Mouse (Mus musculus): ENCODE data around the gene Col15a1.
A peak's percentile ranks its signal among the peaks of the same experiment; 100 is the strongest.

Gene Col15a1

GRCm38 (mm10) chr4:47231322-47231721 lies 23.4 kb downstream of the Col15a1 start:
- no peak for DNase-seq

DNA sequence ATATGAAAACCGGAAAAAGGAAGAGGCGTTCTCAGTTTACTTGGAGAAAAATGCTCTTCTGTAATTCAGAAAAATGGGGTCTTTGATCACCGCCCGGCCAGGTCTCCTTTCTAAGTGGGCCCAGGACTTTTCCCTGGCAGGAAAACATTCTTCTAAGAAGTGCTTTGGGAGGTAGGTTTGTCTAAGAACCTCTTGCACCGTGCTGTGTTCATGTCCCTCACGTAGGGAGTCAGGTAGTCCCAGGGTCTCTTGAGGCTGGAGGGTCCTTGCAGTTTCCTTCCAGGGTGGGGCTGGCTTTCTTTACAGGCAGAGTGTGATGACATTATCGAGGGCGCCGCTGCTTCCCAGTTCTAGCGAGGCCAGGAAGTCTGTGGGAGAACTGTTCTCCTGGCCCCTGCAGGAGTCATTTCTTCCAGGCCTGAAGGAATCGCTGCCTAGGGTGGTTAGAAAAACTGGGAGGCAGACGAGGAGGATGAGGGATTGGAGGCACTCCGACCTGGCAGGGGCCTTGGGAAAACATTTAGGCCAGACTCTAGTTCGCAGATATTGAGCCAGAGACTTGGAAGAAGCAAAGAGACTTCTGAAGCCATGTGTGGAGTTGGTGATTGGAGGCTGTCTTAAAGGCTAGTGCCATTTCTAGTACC lies 25.4 kb downstream of the Col15a1 start:
- DNase-seq, result no peak

DNA sequence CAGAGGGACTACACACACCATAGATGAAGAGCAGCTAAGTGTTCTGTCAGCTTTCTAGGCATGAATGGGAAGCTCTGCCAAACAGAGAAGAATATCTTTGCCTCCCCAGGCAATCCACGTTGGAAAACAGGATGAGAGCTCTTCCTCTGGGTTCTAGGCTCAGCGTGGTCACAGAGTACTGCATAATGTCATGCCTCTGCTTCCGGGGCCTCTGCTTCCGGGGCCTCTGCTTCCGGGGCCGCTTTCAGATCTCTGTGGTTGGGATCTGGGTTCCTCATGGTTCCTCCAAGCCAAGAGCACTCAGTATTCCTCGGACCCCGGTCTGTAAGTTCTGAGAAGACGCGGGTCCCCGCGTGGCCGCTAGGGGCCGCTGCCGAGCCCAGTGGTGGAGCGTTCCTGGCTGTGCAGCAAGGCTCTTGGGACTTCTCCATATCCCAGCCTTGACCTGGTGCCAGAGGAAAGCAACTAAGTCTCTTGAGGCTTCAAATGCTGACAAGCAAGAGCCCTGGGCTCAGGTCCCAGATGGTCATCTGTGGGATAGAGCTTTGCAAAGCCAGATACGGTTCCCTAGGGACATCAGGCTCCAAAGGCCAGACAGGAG lies 26.8 kb downstream of the Col15a1 start:
- DNase-seq, result peak; percentile 69

GRCm38 (mm10) chr4:47235312-47235711 lies 27.4 kb downstream of the Col15a1 start:
- no peak for DNase-seq

DNA sequence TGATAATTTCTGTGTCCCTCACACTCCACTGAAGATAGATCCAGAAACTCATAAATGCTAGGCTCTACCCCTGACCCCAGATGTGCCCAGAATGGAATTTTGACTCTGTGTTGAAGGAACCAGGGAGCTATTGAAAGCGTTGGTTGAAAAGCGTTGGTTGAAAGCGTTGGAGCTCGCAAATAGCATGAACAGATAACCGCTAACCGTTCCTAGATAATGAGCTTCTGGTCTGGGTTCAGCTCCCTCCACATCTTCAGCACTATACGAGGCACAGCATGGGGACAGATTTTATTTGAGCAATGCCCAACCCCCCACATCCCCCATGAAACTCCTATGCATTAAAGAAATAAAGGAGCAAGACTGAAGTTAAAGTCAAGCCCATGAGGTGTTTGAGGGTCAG lies 28.1 kb downstream of the Col15a1 start:
- no peak for DNase-seq

GRCm38 (mm10) chr4:47237220-47237619 lies 29.3 kb downstream of the Col15a1 start:
- no peak for DNase-seq

DNA sequence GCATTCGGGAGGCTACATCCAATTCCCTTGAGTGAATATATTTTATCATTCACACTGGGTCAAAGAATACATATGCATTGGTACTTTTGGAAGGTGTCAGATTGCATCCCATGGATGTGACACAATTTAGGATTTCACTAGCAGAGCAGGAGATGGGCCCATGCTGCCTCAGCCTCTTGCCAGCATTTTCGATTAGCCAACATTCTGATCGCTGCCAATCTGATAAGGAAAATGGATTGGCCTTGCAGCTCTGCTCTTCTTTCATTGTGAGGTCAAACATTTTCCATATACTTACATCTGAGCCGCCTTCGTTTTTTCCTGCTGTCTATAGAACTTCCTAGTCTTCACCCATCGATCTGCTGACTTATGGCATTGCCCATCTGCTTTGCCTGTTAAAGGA lies 31.2 kb downstream of the Col15a1 start:
- no peak for DNase-seq

GRCm38 (mm10) chr4:47240901-47241300 lies 32.9 kb downstream of the Col15a1 start:
- no peak for DNase-seq

DNA sequence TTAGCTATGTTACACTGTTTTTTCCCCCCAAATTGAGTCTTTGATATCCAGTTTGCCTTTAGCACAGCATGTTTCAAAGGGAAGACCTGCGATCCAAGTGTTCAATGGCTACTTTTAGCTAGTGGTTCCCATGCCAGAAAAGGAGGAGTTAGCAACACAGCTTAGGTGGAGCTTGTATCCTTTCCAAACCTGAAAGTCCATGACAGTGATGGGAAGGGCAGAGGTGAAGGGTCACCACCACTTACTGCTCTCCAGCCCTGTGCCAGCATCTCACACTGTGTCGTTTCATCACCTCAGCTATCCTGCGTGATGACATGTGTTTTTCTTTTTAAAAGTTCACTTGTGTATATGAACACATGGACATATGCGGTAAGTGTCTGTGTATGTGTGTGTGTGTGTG lies 34.2 kb downstream of the Col15a1 start:
- no peak for DNase-seq

DNA sequence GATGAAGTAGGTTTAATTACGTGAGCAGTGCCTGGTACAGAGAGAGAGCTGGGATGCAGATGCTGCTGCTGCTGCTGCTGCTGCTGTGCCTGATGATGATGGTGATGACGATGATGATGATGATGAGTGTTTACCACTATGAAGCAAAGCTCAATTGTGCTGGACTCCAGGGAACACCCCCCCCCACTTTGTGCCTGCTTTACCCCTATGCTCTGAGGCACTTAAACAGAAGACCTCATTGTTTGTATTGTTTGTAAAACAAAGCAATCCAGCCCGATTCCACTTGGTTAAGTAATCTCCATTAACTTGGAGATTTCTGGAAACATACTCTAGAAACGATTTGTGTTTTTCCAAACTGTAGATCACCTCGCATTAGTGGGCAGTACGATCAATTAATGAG lies 36.7 kb downstream of the Col15a1 start:
- DNase-seq, result no peak

GRCm38 (mm10) chr4:47245621-47246020 lies 37.7 kb downstream of the Col15a1 start:
- no peak for DNase-seq

GRCm38 (mm10) chr4:47246811-47247210 lies 38.9 kb downstream of the Col15a1 start:
- DNase-seq, result peak; percentile 23

DNA sequence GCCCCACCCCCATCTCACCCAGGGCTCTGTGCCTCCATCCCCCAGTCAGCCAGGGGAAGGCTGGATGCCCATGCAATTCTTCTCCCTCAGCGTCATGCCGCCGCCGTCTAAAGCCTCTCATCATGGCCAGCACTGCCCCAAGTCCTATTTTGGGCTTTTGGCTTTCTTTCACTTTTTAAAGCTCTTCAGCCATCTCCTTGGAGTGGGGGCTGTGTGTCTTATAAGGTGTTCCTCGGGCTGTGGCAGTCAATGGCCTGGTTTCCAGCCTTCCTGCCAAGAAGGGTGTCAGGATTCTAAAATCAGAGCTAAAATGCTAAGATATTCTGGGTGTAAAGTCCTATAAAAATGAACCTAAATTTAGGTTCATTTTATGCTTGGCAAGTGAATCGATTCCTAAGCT lies 39.6 kb downstream of the Col15a1 start:
- no peak for DNase-seq

GRCm38 (mm10) chr4:47249193-47249592 lies 41.2 kb downstream of the Col15a1 start:
- no peak for DNase-seq

DNA sequence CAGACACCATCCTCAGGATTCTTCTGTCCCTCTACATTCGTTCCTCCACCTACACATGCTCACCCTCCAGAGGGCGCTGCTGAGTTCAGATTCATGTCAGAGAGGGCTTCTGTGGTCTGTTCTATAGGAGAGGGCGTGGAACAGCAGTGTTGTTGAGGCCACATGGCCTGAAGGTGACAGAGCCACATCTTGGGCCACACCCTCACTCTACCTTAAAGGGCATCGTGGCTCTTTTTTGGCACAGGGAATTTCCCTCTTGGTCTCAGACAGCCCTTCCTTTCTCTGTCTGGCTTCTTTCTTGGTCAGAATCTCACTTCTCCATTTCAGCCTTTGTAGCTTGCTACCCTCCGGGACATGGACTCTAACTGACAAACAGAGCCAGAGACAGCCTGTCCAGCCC lies 43.1 kb downstream of the Col15a1 start:
- peak; percentile 93 for DNase-seq

DNA sequence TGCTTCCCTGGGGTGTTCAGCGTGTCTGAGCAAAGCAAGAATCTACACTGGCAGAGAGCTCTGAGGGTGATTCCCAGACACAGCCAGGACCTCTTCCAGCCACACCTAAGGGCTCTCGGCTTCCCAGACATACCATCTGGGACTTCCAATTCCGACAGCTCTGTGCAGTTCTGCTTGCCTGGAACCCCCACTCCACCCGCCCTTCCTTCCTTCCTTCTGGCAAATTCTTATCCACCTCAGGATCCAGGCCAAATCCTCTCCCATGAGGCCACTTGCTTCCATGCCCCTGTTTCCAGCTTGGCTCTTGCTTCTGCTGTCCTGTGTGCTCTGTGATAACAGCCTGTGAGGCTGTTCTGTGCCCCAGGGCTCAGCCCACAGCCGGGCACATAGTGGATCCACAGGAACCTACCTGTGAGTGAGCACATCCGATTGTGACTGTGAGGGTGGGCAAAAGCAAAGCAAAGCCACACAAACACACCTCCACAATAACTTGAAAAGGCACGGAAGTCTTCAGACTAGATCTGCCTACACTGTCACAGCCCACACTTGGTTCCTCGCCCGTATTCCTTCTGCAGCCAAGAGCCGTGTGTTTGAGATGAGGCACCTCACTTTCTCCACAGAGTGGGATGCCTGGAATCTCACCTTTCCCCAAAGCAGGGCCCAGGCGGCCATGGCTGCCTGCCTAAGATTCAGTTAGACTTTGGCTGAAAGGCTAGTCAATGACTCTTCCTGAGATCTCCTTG lies 43.9 kb downstream of the Col15a1 start:
- no peak for DNase-seq

DNA sequence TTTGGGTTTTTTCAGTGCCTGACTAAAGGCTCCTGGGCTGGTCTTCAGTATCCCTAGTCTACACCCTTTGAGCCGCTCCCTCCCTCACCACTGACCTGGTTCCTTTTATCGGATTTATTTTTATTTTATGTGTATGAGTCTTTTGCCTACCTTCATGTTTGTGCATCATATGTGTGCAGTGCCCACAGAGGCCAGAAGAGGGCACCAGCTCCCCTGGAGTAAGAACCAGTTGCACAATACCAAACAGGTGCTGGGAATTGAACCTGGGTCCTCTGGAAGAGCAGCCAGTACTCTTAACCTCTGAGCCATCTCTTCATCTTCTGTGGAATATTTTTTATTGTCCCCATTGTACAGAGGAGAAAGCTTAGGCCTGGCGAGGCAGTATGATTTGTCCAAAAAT lies 44.7 kb downstream of the Col15a1 start:
- no peak for DNase-seq

DNA sequence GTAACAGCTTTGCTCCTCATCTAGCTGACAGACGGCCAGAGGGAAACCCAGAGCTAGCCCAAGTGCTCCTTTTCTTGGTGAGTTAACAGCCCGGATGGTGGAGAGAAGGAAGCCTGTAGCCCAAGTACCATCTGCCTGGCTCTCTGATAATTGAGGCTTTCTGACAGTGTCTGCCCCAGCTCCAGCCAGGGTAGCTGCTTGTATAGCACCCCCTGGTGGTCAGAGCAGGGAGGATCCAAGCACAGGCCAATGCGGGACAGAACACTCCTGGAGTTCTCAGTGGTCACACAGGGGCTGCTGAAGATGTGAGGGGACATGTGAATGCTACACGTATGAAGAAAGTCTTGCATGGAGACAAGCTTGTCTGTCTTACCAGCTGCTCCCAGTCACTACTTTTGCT lies 47.7 kb downstream of the Col15a1 start:
- DNase-seq, result peak; percentile 84

DNA sequence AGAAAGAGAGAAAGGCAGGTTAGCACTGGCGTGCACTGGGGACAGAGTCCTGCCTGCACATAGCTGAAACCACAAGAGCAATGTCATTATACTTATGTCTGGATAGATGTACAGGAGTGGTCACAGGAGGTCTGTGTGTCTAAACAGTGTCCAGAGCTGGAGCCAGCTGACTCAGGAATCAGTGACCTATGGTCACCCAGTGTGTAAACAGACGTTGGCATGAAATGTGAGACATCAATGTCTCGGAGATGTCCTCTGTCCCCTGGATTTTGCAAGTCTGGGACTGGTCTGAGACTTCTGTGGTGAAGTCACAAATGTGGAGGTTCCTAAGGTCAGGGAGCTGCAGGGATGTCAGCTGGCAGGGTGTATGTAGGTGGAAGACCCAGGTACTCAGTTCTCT lies 50.2 kb downstream of the Col15a1 start:
- DNase-seq, result no peak

- no peak for DNase-seq
Measured at GRCm38 (mm10) chr4:47261049-47261448, 53.1 kb downstream of the Col15a1 start.

- DNase-seq, result peak; percentile 39
Measured at GRCm38 (mm10) chr4:47261919-47262318, 54.0 kb downstream of the Col15a1 start.

- DNase-seq, result no peak
Measured at GRCm38 (mm10) chr4:47265555-47265954, 57.6 kb downstream of the Col15a1 start.

DNA sequence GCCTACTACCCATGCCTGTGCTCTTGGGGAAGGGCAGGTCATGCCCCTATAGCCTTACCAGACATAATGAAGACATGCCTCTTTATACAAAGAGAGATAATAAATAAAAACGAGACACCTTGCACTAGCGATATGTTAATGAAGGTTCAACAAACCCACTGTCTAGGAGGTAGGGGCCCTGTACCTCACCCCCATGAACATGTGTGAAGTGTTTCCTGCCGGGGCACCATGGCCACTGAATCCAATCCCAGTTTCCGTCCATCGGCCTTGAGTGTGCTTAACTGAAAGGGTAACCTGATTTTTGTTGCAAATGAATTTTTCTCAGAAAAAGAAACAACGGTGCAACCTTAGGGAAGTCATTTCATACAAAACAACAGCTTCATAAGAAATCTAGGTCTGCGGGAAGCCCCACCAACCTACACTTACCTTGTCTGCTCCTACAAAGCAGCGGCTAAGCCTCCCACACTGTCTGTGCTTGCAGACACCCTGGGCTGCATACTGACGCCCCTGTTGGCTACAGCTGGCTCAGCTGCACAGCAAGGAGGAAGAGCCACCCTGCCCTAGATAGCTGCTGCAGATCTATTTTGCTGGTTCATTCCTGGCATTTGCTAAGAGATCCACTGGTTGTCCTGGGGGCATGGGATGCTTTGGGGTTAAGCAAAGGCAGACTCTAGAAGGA lies 64.6 kb downstream of the Col15a1 start:
- DNase-seq, result peak; percentile 79

DNA sequence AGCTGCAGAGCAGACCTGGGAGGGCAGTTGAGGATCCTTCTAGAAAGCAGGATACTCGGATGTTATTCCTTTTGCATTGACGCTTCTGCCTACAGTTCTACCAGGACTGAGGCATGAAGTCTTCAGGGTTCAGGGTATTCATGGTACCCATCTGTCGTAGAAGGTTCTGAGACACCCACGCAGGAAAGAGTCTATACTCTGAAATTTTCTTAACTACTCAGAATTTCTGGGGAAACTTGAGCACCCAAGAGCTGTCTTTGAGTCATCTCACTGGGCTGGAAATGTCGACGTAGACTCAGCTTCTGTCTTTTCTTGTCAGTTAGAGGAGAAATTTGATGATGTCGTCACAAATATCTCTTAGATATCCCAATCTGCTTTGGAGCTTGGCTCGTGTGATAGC lies 65.8 kb downstream of the Col15a1 start:
- DNase-seq, result no peak
